Mouse (Mus musculus): ENCODE data around the gene Stub1. TPM values are rescaled to one million over a fixed set of nuclear protein-coding genes. Genes with fewer than 3 reads are reported as not detected.
"Not testable (repeated sequence)": the region's sequence is repeated elsewhere in the genome, so short reads cannot be mapped to it uniquely, and the experiment has no call there.

Gene Stub1
- polyA plus RNA-seq, 1 experiment: 81.1 TPM

DNA sequence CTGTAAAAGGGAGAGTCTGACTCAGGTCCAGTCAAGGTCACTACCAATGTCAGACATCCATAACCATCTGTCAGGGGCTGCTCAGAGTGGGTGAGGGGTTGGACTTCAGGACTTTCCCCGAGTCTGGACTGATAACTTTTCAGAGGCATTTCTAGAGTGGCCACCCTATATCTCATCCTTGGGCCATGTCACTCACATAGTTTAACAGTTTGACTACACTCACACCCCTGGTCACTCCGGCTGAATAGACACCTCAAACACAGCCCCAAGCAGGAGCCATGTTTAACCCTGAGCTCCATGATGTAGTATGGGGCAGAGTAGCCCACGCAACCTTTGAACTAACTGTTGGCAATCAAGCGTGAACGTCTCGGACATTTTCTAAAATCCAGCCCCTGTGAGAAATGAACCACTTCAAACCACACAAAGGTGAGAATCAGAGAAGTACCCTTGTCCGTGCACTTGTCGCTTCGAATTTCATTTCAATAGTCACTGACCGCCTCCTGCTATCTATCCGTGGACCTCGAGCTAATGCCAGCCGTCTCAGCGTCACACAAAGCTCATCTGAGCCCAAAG is 41.0 kb upstream of the Stub1 start:
- Histone ChIP-seq H3K36me3 (ENCODE audit: control insufficient read depth, insufficient read depth, low read length) (no peaks in the 10 kb centered on the region), H3K4me1 (ENCODE audit: control insufficient read depth, insufficient read depth, low read length) (peaks cover 23% of the 10 kb centered on the region), H3K27me3 (ENCODE audit: control insufficient read depth, insufficient read depth, low read length) (no peaks in the 10 kb centered on the region), H3K4me3 (ENCODE audit: control insufficient read depth, low read depth, low read length) (peak overlapping the region; percentile 95), H3K27ac (ENCODE audit: control insufficient read depth, insufficient read depth, low read depth, low read length) (peak overlapping the region; percentile 3; the same call in 1 of the 2 replicates)
- no peak for TF ChIP-seq CTCF (IDR thresholded peaks at IDR 0.05; ENCODE audit: control insufficient read depth, insufficient read depth, insufficient replicate concordance, low read depth, low read length)
- no peak for TF ChIP-seq POLR2A (IDR thresholded peaks at IDR 0.05; ENCODE audit: control insufficient read depth, low read depth, low read length)

DNA sequence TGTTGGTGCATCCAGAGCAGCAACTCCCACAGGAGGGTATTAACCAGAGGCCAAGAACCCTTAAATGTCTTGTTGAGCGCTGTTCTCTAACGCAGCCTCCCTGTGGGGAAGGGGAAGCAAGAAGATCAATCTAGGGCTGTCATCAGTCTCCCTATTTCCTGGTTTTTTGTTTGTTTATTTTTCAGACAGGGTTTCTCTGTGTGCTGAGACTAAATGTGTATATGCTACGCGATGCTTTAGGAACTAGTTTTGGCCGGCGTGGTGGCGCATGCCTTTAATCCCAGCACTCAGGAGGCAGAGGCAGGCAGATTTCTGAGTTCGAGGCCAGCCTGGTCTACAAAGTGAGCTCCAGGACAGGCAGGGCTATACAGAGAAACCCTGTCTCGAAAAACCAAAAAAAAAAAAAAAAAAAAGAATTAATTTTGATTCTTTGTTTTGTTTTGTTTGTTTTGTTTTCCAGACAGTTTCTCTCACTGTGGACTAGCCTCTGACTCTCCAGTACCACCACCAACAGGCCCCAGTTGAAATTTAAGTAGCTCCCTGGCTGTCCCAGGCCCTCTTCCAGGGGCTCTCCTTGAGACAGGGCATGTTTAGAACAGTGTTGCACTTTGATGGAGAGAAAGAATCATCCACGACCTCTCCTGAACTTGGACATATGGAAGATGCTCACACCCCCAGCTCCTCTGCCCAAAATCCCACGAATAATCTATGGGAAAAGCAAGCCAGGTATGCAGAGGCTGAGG is 40.4 kb upstream of the Stub1 start:
- Histone ChIP-seq H3K4me1 (ENCODE audit: control insufficient read depth, insufficient read depth, low read length) (peaks cover 23% of the 10 kb centered on the region), H3K4me3 (ENCODE audit: control insufficient read depth, low read depth, low read length) (peak overlapping the region; percentile 95), H3K27me3 (ENCODE audit: control insufficient read depth, insufficient read depth, low read length) (no peaks in the 10 kb centered on the region), H3K36me3 (ENCODE audit: control insufficient read depth, insufficient read depth, low read length) (no peaks in the 10 kb centered on the region), H3K27ac (ENCODE audit: control insufficient read depth, insufficient read depth, low read depth, low read length) (no peak overlapping the region)
- TF ChIP-seq POLR2A (IDR thresholded peaks at IDR 0.05; ENCODE audit: control insufficient read depth, low read depth, low read length) (no peak), CTCF (IDR thresholded peaks at IDR 0.05; ENCODE audit: control insufficient read depth, insufficient read depth, insufficient replicate concordance, low read depth, low read length) (no peak)

DNA sequence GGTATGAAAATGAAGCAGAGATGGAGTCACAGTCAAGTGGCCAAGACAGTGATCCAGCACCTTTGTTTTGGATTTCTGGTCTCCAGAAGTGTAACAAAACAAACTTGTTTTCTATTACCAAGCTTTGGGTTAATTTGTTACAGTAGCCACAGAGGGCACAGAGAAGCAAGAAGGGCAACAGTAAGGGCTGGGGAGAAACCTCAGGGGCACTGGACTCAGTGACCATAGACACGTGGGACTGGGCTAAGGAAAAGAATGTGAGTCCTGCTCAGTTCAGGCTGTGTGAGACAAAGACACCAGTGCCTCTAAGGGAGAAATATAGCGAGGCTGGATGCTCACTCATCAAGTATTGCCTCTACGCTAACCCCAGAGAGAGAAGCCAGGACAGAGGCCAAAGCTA is 39.5 kb upstream of the Stub1 start:
- TF ChIP-seq CTCF (IDR thresholded peaks at IDR 0.05; ENCODE audit: control insufficient read depth, insufficient read depth, insufficient replicate concordance, low read depth, low read length): no peak
- TF ChIP-seq POLR2A (IDR thresholded peaks at IDR 0.05; ENCODE audit: control insufficient read depth, low read depth, low read length): no peak
- no peaks in the 10 kb centered on the region for H3K36me3 ChIP-seq (ENCODE audit: control insufficient read depth, insufficient read depth, low read length)
- peaks cover 27% of the 10 kb centered on the region for H3K4me1 ChIP-seq (ENCODE audit: control insufficient read depth, insufficient read depth, low read length)
- H3K27ac ChIP-seq (ENCODE audit: control insufficient read depth, insufficient read depth, low read depth, low read length): no peak overlapping the region; the same call in 1 of the 2 replicates
- H3K27me3 ChIP-seq (ENCODE audit: control insufficient read depth, insufficient read depth, low read length): no peaks in the 10 kb centered on the region
- H3K4me3 ChIP-seq (ENCODE audit: control insufficient read depth, low read depth, low read length): no peak overlapping the region

DNA sequence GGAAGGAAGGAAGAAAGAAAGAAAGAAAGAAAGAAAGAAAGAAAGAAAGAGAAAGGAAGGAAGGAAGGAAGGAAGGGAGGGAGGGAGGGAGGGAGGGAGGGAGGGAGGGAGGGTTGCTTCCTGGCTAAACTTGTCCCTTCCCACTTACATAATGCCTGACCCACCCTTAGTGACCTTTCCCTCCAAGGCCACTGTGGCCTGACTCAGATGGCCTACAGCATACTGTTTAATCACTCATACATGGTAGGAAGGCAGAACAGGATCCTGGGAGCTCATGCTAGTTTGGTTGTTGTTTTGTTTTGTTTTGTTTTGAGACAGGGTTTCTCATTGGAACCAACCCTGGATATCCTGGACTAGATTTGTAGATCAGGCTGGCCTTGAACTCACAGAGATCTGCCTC is 38.4 kb upstream of the Stub1 start:
- H3K36me3 ChIP-seq (ENCODE audit: control insufficient read depth, insufficient read depth, low read length); H3K4me3 ChIP-seq (ENCODE audit: control insufficient read depth, low read depth, low read length); H3K27me3 ChIP-seq (ENCODE audit: control insufficient read depth, insufficient read depth, low read length); H3K27ac ChIP-seq (ENCODE audit: control insufficient read depth, insufficient read depth, low read depth, low read length): not testable (repeated sequence)
- H3K4me1 ChIP-seq (ENCODE audit: control insufficient read depth, insufficient read depth, low read length): peaks cover 27% of the 10 kb centered on the region

DNA sequence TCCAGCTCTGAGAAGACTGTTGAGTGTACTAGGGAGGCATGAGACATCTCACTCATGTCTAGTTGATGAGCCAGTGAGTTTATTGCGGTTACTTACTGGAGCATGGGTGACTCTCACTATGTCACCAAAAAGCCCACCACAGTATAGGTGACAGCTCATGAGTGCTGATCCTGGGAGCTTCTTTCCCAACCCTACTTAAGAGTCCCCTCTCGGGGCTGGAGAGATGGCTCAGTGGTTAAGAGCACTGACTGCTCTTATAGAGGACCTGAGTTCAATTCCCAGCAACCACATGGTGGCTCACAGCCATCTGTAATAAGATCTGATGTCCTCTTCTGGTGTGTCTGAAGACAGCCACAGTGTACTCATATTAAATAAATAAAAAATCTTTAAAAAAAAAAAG is 36.8 kb upstream of the Stub1 start:
- TF ChIP-seq POLR2A (IDR thresholded peaks at IDR 0.05; ENCODE audit: control insufficient read depth, low read depth, low read length) (no peak), CTCF (IDR thresholded peaks at IDR 0.05; ENCODE audit: control insufficient read depth, insufficient read depth, insufficient replicate concordance, low read depth, low read length) (no peak)
- no peaks in the 10 kb centered on the region for H3K27me3 ChIP-seq (ENCODE audit: control insufficient read depth, insufficient read depth, low read length)
- no peaks in the 10 kb centered on the region for H3K36me3 ChIP-seq (ENCODE audit: control insufficient read depth, insufficient read depth, low read length)
- peaks cover 21% of the 10 kb centered on the region for H3K4me1 ChIP-seq (ENCODE audit: control insufficient read depth, insufficient read depth, low read length)
- H3K4me3 ChIP-seq (ENCODE audit: control insufficient read depth, low read depth, low read length): no peak overlapping the region
- no peak overlapping the region for H3K27ac ChIP-seq (ENCODE audit: control insufficient read depth, insufficient read depth, low read depth, low read length)

DNA sequence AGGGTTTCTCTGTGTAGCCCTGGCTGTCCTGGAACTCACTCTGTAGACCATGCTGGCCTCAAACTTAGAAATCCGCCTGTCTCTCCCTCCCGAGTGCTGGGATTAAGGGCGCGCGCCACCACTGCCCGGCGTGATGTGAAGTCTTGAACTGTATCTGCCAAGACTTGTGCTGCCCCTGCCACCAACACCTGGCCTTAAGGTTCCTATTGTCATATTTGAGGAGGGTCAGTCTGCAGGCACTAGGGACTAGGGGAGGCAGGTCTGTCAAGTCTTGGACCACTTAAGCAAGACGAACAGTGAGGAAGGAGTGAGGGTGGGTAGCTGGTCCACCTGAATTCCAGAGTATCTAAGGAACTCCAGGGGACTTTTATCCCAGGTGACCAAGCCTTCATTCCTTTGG is 36.3 kb upstream of the Stub1 start:
- Histone ChIP-seq H3K27ac (ENCODE audit: control insufficient read depth, insufficient read depth, low read depth, low read length) (no peak overlapping the region), H3K4me1 (ENCODE audit: control insufficient read depth, insufficient read depth, low read length) (peaks cover 17% of the 10 kb centered on the region), H3K4me3 (ENCODE audit: control insufficient read depth, low read depth, low read length) (no peak overlapping the region)

DNA sequence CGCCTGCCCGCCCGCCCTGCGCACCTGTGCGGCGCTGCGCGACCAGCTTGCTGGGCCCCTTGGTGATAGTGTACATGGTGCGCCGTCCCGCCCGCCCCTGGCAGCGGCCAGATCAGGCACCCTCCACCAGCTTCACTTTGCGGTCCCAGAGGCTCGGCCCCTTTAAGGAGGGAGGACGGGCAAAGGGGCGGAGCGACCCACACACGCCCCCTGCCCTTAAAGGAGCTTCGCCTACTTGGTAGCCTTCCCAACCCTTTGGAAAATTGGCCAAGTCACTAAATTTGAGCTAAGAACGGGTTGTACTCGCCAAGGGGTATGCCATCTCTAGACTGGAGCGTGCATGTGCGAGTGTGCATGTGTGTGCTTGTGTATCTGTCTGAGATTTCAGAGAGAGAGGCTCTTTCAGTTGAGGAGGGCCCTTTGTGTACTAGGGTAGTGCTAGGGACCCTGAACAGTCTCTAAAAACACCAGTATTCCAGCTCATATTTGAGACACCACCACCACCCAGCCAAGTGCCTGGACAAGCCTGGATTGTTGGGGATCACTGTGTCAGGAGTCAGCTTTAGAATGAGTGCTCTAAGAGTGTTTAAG is 35.5 kb upstream of the Stub1 start, which contains the start of gene Mcrip2:
Gene Mcrip2 (minus strand): TSS at position 164 of the 591 bp plus-strand sequence.
- TF ChIP-seq POLR2A (IDR thresholded peaks at IDR 0.05; ENCODE audit: control insufficient read depth, low read depth, low read length): peak; percentile 43; the same call in 1 of the 2 replicates
- TF ChIP-seq CTCF (IDR thresholded peaks at IDR 0.05; ENCODE audit: control insufficient read depth, insufficient read depth, insufficient replicate concordance, low read depth, low read length): no peak
- H3K36me3 ChIP-seq (ENCODE audit: control insufficient read depth, insufficient read depth, low read length): no peaks in the 10 kb centered on the region
- peak within 1 kb of the TSS; percentile 80 for H3K4me3 ChIP-seq (ENCODE audit: control insufficient read depth, low read depth, low read length)
- H3K27ac ChIP-seq (ENCODE audit: control insufficient read depth, insufficient read depth, low read depth, low read length): peak within 1 kb of the TSS; percentile 73
- H3K27me3 ChIP-seq (ENCODE audit: control insufficient read depth, insufficient read depth, low read length): no peaks in the 10 kb centered on the region
- H3K4me1 ChIP-seq (ENCODE audit: control insufficient read depth, insufficient read depth, low read length): peaks cover 12% of the 10 kb centered on the region

More for the DNA sequence above, 36.3 kb upstream of the Stub1 start:
- Histone ChIP-seq H3K36me3 (ENCODE audit: control insufficient read depth, insufficient read depth, low read length) (no peaks in the 10 kb centered on the region), H3K27me3 (ENCODE audit: control insufficient read depth, insufficient read depth, low read length) (no peaks in the 10 kb centered on the region)
- no peak for TF ChIP-seq CTCF (IDR thresholded peaks at IDR 0.05; ENCODE audit: control insufficient read depth, insufficient read depth, insufficient replicate concordance, low read depth, low read length)
- no peak for TF ChIP-seq POLR2A (IDR thresholded peaks at IDR 0.05; ENCODE audit: control insufficient read depth, low read depth, low read length)

Data from testis, adult 2 months (tissue).